Mouse (Mus musculus) neural tube, embryonic 10.5 days (tissue): ENCODE measurements around the gene Epb41.

Experiments used
- DNase-seq: peaks from one replicate; pipeline ENCODE4 v3.0.0-alpha.2; 2017; ENCODE audit warnings: low spot score; ENCODE audit errors: extremely low spot score

Epb41 gene

GRCm38 (mm10) chr4:132011619-132012018 is 63.5 kb downstream of the Epb41 start:
- no peak for DNase-seq

GRCm38 (mm10) chr4:132010416-132010815 is 64.7 kb downstream of the Epb41 start:
- DNase-seq: no peak

- DNase-seq: no peak
Observed at GRCm38 (mm10) chr4:132008191-132008590, 66.9 kb downstream of the Epb41 start.

GRCm38 (mm10) chr4:132007123-132007522 is 68.0 kb downstream of the Epb41 start:
- no peak for DNase-seq

GRCm38 (mm10) chr4:131998641-131999040 is 76.5 kb downstream of the Epb41 start:
- DNase-seq: no peak

GRCm38 (mm10) chr4:131997476-131997875 is 77.6 kb downstream of the Epb41 start:
- DNase-seq: no peak

GRCm38 (mm10) chr4:131996985-131997384 is 78.1 kb downstream of the Epb41 start:
- DNase-seq: no peak

GRCm38 (mm10) chr4:131993792-131994191 is 81.3 kb downstream of the Epb41 start:
- DNase-seq: no peak

- no peak for DNase-seq
Observed at GRCm38 (mm10) chr4:131982881-131983538, 92.1 kb downstream of the Epb41 start.

- DNase-seq: no peak
Observed at GRCm38 (mm10) chr4:131981755-131982154, 93.4 kb downstream of the Epb41 start.

GRCm38 (mm10) chr4:131977201-131977600 is 97.9 kb downstream of the Epb41 start:
- peak; percentile 79 for DNase-seq

GRCm38 (mm10) chr4:131970244-131970853 is 104.8 kb downstream of the Epb41 start:
- no peak for DNase-seq

GRCm38 (mm10) chr4:131968873-131969272 is 106.2 kb downstream of the Epb41 start:
- no peak for DNase-seq

GRCm38 (mm10) chr4:131957161-131957560 is 118.0 kb downstream of the Epb41 start:
- DNase-seq: no peak

GRCm38 (mm10) chr4:131950657-131951056 is 124.5 kb downstream of the Epb41 start:
- DNase-seq: no peak

- no peak for DNase-seq
Observed at GRCm38 (mm10) chr4:131949903-131950302, 125.2 kb downstream of the Epb41 start.

GRCm38 (mm10) chr4:131947848-131948247 is 127.3 kb downstream of the Epb41 start:
- DNase-seq: no peak

GRCm38 (mm10) chr4:131940846-131941245 is 134.3 kb downstream of the Epb41 start:
- DNase-seq: no peak

- DNase-seq: no peak
Observed at GRCm38 (mm10) chr4:131939459-131939858, 135.7 kb downstream of the Epb41 start.

GRCm38 (mm10) chr4:131929146-131929545 is 146.0 kb downstream of the Epb41 start:
- DNase-seq: no peak

- DNase-seq: no peak
Observed at GRCm38 (mm10) chr4:131924096-131924810, 150.9 kb downstream of the Epb41 start.

GRCm38 (mm10) chr4:131922404-131922803 is 152.7 kb downstream of the Epb41 start:
- peak; percentile 25 for DNase-seq
